Comparison of ENCODE assay signal across 9 mouse cellular contexts in genomic region chr6:113282969-113283368, GRCm38 (mm10). TPM values are rescaled to one million over a fixed set of nuclear protein-coding genes. Genes with fewer than 3 reads are reported as not detected.
A peak's percentile ranks its signal among the peaks of the same experiment; 100 is the strongest.
DNase-seq lines count a peak whose midpoint lies in the region; ATAC-seq and TF ChIP-seq lines count a peak whose summit lies in the region.
"Had no signal": no experiment of that assay in that cellular context is flagged by ENCODE, and none has a peak within 500 bp of the region (broad histone marks: within the 10 kb centered on the region; RNA-seq: fewer than 3 reads in every experiment).

No protein-coding gene starts in this region.

- H3K4me2 ChIP-seq in intestine, embryonic 15.5 days (replicated peaks), result peak overlapping the region; percentile 28
- no peak overlapping the region for H3K4me2 ChIP-seq in liver, embryonic 12.5 days

- H3K36me3 ChIP-seq in embryonic facial prominence, embryonic 10.5 days (replicated peaks), result peaks cover 13% of the 10 kb centered on the region
- no peaks in the 10 kb centered on the region for H3K36me3 ChIP-seq in intestine, embryonic 15.5 days
- H3K36me3 ChIP-seq in small intestine, adult 2 months (ENCODE audit: control insufficient read depth, insufficient read depth, low read length), result peaks cover 4% of the 10 kb centered on the region; the same call in 1 of the 2 replicates
- H3K36me3 ChIP-seq in liver, embryonic 12.5 days, result peaks cover 2% of the 10 kb centered on the region

- no peak overlapping the region for H3K4me3 ChIP-seq in lung, adult 2 months (replicated peaks; ENCODE audit: extremely low read depth, low read depth, low read length)
- H3K4me3 ChIP-seq in embryonic facial prominence, embryonic 10.5 days, result peak overlapping the region; percentile 40
- no peak overlapping the region for H3K4me3 ChIP-seq in intestine, embryonic 15.5 days (replicated peaks)
- peak overlapping the region; percentile 25 for H3K4me3 ChIP-seq in small intestine, adult 2 months (ENCODE audit: low read depth, low read length)
- H3K4me3 ChIP-seq in liver, embryonic 12.5 days, result no peak overlapping the region

- 3% methylated on average over 22 of the region's 22 CpGs for WGBS in lung, adult 2 months
- 1% methylated on average over 22 of the region's 22 CpGs for WGBS in embryonic facial prominence, embryonic 10.5 days
- 2% methylated on average over 22 of the region's 22 CpGs for WGBS in intestine, embryonic 15.5 days
- 2% methylated on average over 22 of the region's 22 CpGs for WGBS in small intestine, adult 2 months
- WGBS in liver, embryonic 12.5 days (ENCODE audit: insufficient replicate concordance), result 4% methylated on average over 22 of the region's 22 CpGs

- ATAC-seq in intestine, embryonic 15.5 days, result peak; percentile 47; the same call in 1 of the 2 replicates
- no peak for ATAC-seq in liver, embryonic 12.5 days
- no peak for ATAC-seq in inflammation-experienced regulatory T-cells, adult 6 months

- H3K9me3 ChIP-seq in embryonic facial prominence, embryonic 10.5 days, result no peaks in the 10 kb centered on the region
- H3K9me3 ChIP-seq in intestine, embryonic 15.5 days, result no peaks in the 10 kb centered on the region
- H3K9me3 ChIP-seq in liver, embryonic 12.5 days (replicated peaks), result no peaks in the 10 kb centered on the region

- H3K4me1 ChIP-seq in lung, adult 2 months (ENCODE audit: control insufficient read depth, insufficient read depth, low read length), result 0 out of 2 replicates have a peak, but pooled peaks cover 2% of the 10 kb centered on the region
- peaks cover 18% of the 10 kb centered on the region for H3K4me1 ChIP-seq in embryonic facial prominence, embryonic 10.5 days
- peaks cover 7% of the 10 kb centered on the region; the same call in 1 of the 2 replicates for H3K4me1 ChIP-seq in intestine, embryonic 15.5 days (replicated peaks)
- H3K4me1 ChIP-seq in small intestine, adult 2 months (ENCODE audit: control insufficient read depth, insufficient read depth, insufficient read length, low read length), result peaks cover 5% of the 10 kb centered on the region
- H3K4me1 ChIP-seq in liver, embryonic 12.5 days, result no peaks in the 10 kb centered on the region

- H3K27me3 ChIP-seq in embryonic facial prominence, embryonic 10.5 days (replicated peaks; ENCODE audit: low read depth, poor library complexity, severe bottlenecking), result peaks cover 57% of the 10 kb centered on the region
- H3K27me3 ChIP-seq in intestine, embryonic 15.5 days (replicated peaks), result peaks cover 37% of the 10 kb centered on the region
- H3K27me3 ChIP-seq in small intestine, adult 2 months (ENCODE audit: control insufficient read depth, insufficient read depth, low read length), result peaks cover 20% of the 10 kb centered on the region
- H3K27me3 ChIP-seq in liver, embryonic 12.5 days (replicated peaks), result peaks cover 56% of the 10 kb centered on the region

- intact Hi-C loops in gastrocnemius, postnatal 36 days (cut with DNase I), result no loop called here

- peak; percentile 7 for DNase-seq in lung, adult 2 months
- DNase-seq in lung, postnatal 10 days, result no peak
- peak; percentile 14 for DNase-seq in embryonic facial prominence, embryonic 10.5 days (ENCODE audit: low spot score)
- DNase-seq in gastrocnemius, postnatal 36 days, result no peak
- DNase-seq: kidney, adult 9 months had no signal

- no peak overlapping the region for H3K27ac ChIP-seq in embryonic facial prominence, embryonic 10.5 days (replicated peaks)
- H3K27ac ChIP-seq in intestine, embryonic 15.5 days, result no peak overlapping the region
- no peak overlapping the region for H3K27ac ChIP-seq in small intestine, adult 2 months (ENCODE audit: insufficient read depth, low read depth, low read length)
- no peak overlapping the region for H3K27ac ChIP-seq in liver, embryonic 12.5 days

- TF ChIP-seq POLR2A in lung, adult 2 months (IDR thresholded peaks at IDR 0.05; ENCODE audit: borderline replicate concordance, extremely low read depth, low read depth, low read length), result no peak
- no peak for TF ChIP-seq POLR2A in small intestine, adult 2 months (IDR thresholded peaks at IDR 0.05; ENCODE audit: low read depth, low read length)

- no peak for TF ChIP-seq CTCF in lung, adult 2 months (IDR thresholded peaks at IDR 0.05; ENCODE audit: insufficient read depth, low read length)
- no peak for TF ChIP-seq CTCF in small intestine, adult 2 months (IDR thresholded peaks at IDR 0.05; ENCODE audit: extremely low read depth, insufficient read length, insufficient replicate concordance, low read depth, low read length)

- no peak overlapping the region for H3K9ac ChIP-seq in intestine, embryonic 15.5 days
- H3K9ac ChIP-seq in liver, embryonic 12.5 days, result no peak overlapping the region

RNA-seq across cellular contexts. Expression of gene Cpne9, which starts 0.9 kb away (rescaled TPM):
- 0.06 TPM in 1 of 2 replicates, not detected in the other for polyA plus RNA-seq in lung, adult 2 months (2012; rRNA removed)
- polyA plus RNA-seq in embryonic facial prominence, embryonic 10.5 days (2016; fragmentation: Nextera tagmentation; extraction: Ambion mirVana), result 0.04 and 0.11 TPM in 2 replicates
- polyA plus RNA-seq in intestine, embryonic 15.5 days (2015; fragmentation: Nextera tagmentation; extraction: Ambion mirVana), result 0.14 TPM in 1 of 2 replicates, not detected in the other
- not detected in 2 replicates for polyA plus RNA-seq in small intestine, adult 2 months (2012; rRNA removed)
- 0.02 TPM in 1 of 2 replicates, not detected in the other for polyA plus RNA-seq in liver, embryonic 12.5 days (2016; fragmentation: Nextera tagmentation; extraction: Ambion mirVana)
- not detected for total RNA-seq in gastrocnemius, postnatal 36 days (2021)
- polyA plus RNA-seq in inflammation-experienced regulatory T-cells, adult 6 months (2017; shearing (Covaris generic)), result under 1 TPM in 2 of 3 experiments, not detected in 1; 0.21 to 0.22 TPM

RNA-seq across cellular contexts. Expression of gene Brpf1, which starts 24.0 kb away (rescaled TPM):
- 20.2 and 21.3 TPM in 2 replicates for polyA plus RNA-seq in lung, adult 2 months (2012; rRNA removed)
- polyA plus RNA-seq in embryonic facial prominence, embryonic 10.5 days (2016; fragmentation: Nextera tagmentation; extraction: Ambion mirVana), result 24.8 and 26.0 TPM in 2 replicates
- polyA plus RNA-seq in intestine, embryonic 15.5 days (2015; fragmentation: Nextera tagmentation; extraction: Ambion mirVana), result 13.6 and 15.3 TPM in 2 replicates
- polyA plus RNA-seq in small intestine, adult 2 months (2012; rRNA removed), result 7.4 and 12.9 TPM in 2 replicates
- 15.8 and 16.0 TPM in 2 replicates for polyA plus RNA-seq in liver, embryonic 12.5 days (2016; fragmentation: Nextera tagmentation; extraction: Ambion mirVana)
- 10 to 100 TPM in 1 of 2 experiments, 1 to 10 TPM in 1; 8.3 to 10.5 TPM for total RNA-seq in gastrocnemius, postnatal 36 days (2021)
- 10 to 100 TPM in 2 of 3 experiments, 1 to 10 TPM in 1; 9.2 to 15.3 (median 13.7) TPM for polyA plus RNA-seq in inflammation-experienced regulatory T-cells, adult 6 months (2017; shearing (Covaris generic))

RNA-seq across cellular contexts. Expression of gene Ogg1, which starts 43.8 kb away (rescaled TPM):
- 18.9 and 23.9 TPM in 2 replicates for polyA plus RNA-seq in lung, adult 2 months (2012; rRNA removed)
- polyA plus RNA-seq in embryonic facial prominence, embryonic 10.5 days (2016; fragmentation: Nextera tagmentation; extraction: Ambion mirVana), result 17.8 and 20.0 TPM in 2 replicates
- 11.3 and 13.3 TPM in 2 replicates for polyA plus RNA-seq in intestine, embryonic 15.5 days (2015; fragmentation: Nextera tagmentation; extraction: Ambion mirVana)
- polyA plus RNA-seq in small intestine, adult 2 months (2012; rRNA removed), result 7.9 and 10.9 TPM in 2 replicates
- 8.7 and 9.1 TPM in 2 replicates for polyA plus RNA-seq in liver, embryonic 12.5 days (2016; fragmentation: Nextera tagmentation; extraction: Ambion mirVana)
- total RNA-seq in gastrocnemius, postnatal 36 days (2021), result 1 to 10 TPM; 4.1 to 5.1 TPM
- 10 to 100 TPM; 12.7 to 23.8 (median 20.9) TPM for polyA plus RNA-seq in inflammation-experienced regulatory T-cells, adult 6 months (2017; shearing (Covaris generic))

RNA-seq across cellular contexts. Expression of gene Mtmr14, which starts 45.3 kb away (rescaled TPM):
- polyA plus RNA-seq in lung, adult 2 months (2012; rRNA removed), result 43.5 and 45.5 TPM in 2 replicates
- 44.0 and 46.9 TPM in 2 replicates for polyA plus RNA-seq in embryonic facial prominence, embryonic 10.5 days (2016; fragmentation: Nextera tagmentation; extraction: Ambion mirVana)
- 31.9 and 32.2 TPM in 2 replicates for polyA plus RNA-seq in intestine, embryonic 15.5 days (2015; fragmentation: Nextera tagmentation; extraction: Ambion mirVana)
- 23.3 and 66.0 TPM in 2 replicates for polyA plus RNA-seq in small intestine, adult 2 months (2012; rRNA removed)
- 24.8 and 26.5 TPM in 2 replicates for polyA plus RNA-seq in liver, embryonic 12.5 days (2016; fragmentation: Nextera tagmentation; extraction: Ambion mirVana)
- 10 to 100 TPM; 13.4 to 15.2 TPM for total RNA-seq in gastrocnemius, postnatal 36 days (2021)
- polyA plus RNA-seq in inflammation-experienced regulatory T-cells, adult 6 months (2017; shearing (Covaris generic)), result 10 to 100 TPM; 12.0 to 18.4 (median 16.2) TPM

Comparison
In these comparisons a context has a peak if more than half of its experiments do, and no peak if none do; other contexts are left out.
1. DNase-seq: peak in lung, adult 2 months (single experiment) and embryonic facial prominence, embryonic 10.5 days (single experiment); none in lung, postnatal 10 days (single experiment) and gastrocnemius, postnatal 36 days (0 of 2).
2. H3K4me3 ChIP-seq: peak in embryonic facial prominence, embryonic 10.5 days (single experiment) and small intestine, adult 2 months (single experiment); none in lung, adult 2 months (single experiment), intestine, embryonic 15.5 days (single experiment) and liver, embryonic 12.5 days (single experiment).